Mouse (Mus musculus) ES-E14 (cell line): Measurements from ENCODE around the gene Acly.

ENCODE experiments used
- CHD2 ChIP-seq: IDR thresholded peaks from 2 replicates; pipeline ENCODE4 v1.6.1; 2014; ENCODE audit warnings: mild to moderate bottlenecking, low read depth, low read length, inconsistent platforms
- HCFC1 ChIP-seq: IDR thresholded peaks from 2 replicates; pipeline ENCODE4 v1.6.1; 2012; ENCODE audit warnings: low read length, inconsistent platforms, borderline replicate concordance; ENCODE audit not compliant: insufficient read depth
- MAFK ChIP-seq: IDR thresholded peaks from 2 replicates; pipeline ENCODE4 v1.6.1; 2014; ENCODE audit warnings: mild to moderate bottlenecking, low read depth, low read length, inconsistent platforms; ENCODE audit not compliant: insufficient read depth
- ZC3H11A ChIP-seq: IDR thresholded peaks from 2 replicates; pipeline ENCODE4 v1.6.1; 2012; ENCODE audit warnings: low read depth, mild to moderate bottlenecking, inconsistent platforms, low read length, borderline replicate concordance
- ZNF384 ChIP-seq: IDR thresholded peaks from 2 replicates; pipeline ENCODE4 v1.6.1; 2012; ENCODE audit warnings: low read depth, low read length, inconsistent platforms

- TF ChIP-seq ZNF384 (no peak), ZC3H11A (no peak), MAFK (no peak), HCFC1 (no peak), CHD2 (no peak)
These were observed 770 bp upstream of the Acly start for GRCm38 (mm10) chr11:100528375-100529165.
